Mouse (Mus musculus): ENCODE results near the gene Ttc39b.
A peak's percentile ranks its signal among the peaks of the same experiment; 100 is the strongest.
"Not testable (repeated sequence)": the region's sequence is repeated elsewhere in the genome, so short reads cannot be mapped to it uniquely, and the experiment has no call there.

The Ttc39b gene

DNA sequence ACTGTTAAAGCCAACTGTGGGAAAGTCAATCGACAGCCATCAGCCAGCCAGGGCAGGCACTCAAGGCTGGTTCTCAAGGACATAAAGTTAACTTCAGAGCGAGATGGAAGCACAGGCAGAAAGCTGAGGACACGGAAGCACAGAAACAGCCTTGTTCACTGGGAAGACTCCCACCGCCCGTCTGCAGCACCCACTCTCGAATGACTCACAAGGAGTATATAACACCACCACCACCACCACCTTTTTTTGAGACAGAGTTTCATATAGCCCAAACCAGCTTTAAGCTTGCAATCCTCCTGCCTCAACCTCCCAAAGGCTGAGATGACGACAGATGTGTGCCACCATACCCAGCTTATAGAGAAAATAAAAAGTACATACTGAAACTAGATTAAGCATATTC is 44.8 kb downstream of the Ttc39b start:
- DNase-seq (ENCODE audit: extremely low read depth, insufficient read length, low spot score): no peak

DNA sequence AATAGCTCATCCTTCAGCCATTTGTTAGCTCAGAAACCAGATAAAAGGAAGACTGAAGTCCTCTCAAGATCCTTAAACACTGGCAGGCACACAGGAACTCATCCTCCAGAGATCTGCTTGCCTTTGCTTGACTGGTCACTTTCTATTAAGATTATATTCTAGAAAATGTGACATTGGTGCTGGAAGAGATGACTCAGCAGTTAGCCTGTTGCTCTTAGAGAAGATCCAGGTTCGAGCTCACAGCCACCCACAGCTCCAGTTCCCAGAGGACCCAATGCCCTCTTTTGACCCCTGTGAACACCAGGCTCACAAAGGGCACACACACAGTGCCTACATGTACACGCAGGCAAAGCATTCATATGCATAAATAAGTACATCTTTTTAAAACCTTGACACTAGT is 49.8 kb downstream of the Ttc39b start:
- DNase-seq (ENCODE audit: extremely low read depth, insufficient read length, low spot score): no peak

DNA sequence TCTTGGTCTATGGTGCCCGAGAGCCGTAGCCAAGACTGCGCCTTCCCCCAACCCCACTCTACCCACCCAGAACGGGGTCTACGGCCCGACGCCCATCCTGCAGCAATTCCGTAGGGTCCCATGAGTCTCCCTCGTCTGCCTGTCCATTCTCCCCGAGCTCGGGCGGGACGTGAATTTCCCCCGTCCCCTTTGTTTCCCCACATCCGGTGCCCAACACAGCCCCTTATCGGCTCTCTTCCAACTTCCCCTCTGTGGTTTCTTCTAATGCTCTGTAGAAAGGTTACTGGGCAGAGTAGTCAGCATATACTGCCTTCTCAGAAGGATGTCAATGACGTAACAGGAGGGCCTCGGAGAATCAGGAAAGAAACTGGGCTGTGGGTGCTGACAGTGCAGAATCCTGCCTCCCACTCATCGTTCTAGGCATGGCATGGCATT is 50.4 kb downstream of the Ttc39b start:
- DNase-seq (ENCODE audit: extremely low read depth, insufficient read length, low spot score): no peak

DNA sequence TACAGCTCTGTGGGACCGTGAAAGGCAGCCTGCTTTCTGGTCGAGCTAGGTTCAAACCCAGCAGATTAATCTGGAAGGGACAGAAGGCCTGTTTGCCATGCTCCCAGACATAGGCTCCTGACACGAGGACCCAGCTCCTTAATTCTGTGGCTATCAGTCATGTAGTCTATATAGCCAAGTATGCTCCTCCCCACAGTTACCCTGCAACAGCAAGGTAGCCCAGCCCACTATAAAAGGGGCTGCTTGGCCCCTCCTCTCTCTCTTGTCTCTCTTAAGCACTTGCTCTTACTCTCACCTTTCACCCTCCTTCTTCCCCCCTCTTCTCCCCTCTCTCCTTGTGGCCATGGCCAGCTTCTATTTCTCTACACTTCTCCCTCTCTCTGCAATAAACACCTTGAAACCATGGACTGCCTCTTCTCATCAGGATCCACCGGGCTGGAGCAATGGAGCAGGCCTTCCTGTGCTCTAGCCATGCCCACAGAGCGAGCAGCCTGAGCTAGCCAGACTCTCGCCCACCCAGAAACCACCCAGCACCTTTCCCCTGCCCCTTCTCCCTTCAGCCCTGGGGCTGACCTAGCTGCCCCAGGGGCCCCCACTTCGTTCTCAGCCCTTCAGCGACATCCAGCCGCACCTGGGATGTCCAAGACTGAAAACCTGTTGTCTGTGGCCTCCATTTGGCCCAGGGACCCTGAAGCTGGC is 51.0 kb downstream of the Ttc39b start:
- DNase-seq (ENCODE audit: extremely low read depth, insufficient read length, low spot score): no peak

DNA sequence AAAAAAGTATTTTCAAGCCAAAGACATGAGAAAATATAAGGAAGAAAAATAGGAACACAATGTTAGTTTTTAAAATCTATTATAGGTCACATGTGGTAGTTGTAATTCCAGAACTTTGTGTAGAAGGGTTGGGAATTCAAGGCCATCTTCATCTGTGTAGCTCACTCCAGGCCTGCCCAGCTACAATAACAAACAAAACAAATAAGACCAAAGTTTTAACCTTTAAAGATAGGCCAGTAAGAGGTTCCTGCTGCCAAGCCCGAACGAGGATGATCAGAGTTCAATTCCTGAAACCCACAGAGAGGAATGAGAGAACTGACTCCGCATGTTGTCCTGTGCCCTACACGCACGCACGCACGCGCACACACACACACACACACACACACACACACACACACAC is 53.6 kb downstream of the Ttc39b start:
- no peak for DNase-seq (ENCODE audit: extremely low read depth, insufficient read length, low spot score)

DNA sequence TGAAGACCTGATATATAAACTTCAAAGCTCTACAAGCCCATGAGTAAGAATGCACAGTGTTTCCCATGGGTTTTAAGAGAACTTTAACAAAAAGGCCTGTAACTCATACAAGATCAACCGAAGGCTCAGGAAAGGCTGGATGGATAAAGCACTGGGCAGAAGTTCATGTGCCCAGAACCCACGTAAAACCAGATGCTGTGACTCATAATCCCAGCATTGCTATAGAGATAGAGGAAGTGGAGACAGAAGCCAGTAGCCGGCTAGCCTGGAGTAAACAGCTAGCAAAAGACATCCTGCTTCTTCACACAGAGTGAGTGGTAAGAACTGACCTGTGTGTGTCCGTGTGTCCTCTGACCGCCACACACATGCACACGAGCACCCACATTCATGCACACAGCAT is 54.4 kb downstream of the Ttc39b start:
- peak; percentile 39 for DNase-seq (ENCODE audit: extremely low read depth, insufficient read length, low spot score)

DNA sequence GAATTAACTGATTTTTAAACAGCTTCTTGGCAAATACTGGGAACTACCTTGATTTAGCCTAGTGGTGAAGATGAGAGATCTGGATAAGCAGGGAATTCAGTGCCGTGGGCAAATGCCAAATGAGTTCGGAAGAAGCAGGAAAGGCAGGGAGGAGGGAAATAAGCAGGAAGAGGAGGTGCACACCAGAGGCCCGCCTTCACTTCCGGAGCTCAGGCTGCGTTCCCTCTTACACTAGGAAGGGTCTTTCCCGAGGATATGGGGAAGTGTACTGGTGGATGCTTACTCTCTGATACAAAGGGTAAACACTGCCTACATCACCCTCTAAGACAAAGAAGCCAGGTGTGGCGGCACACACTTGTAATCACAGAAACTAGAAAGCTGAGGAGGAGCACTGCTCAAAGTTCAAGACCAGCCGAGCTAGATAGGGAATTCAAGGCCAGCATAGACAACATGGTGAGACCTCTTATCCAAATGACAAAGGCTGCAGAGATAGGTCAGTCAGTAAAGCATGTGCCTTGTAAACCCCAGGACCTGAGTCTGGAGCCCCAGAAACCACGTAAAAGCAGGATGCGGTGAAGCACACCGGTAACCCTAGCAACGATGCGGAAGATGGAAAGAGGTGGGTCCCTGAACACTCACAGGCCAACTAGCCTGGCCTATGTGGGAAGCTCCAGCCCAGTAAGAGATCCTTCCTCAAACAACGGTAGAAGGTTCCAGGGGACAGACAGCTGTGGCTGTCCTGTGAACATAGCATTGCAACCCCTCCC is 57.9 kb downstream of the Ttc39b start:
- no peak for DNase-seq (ENCODE audit: extremely low read depth, insufficient read length, low spot score)

DNA sequence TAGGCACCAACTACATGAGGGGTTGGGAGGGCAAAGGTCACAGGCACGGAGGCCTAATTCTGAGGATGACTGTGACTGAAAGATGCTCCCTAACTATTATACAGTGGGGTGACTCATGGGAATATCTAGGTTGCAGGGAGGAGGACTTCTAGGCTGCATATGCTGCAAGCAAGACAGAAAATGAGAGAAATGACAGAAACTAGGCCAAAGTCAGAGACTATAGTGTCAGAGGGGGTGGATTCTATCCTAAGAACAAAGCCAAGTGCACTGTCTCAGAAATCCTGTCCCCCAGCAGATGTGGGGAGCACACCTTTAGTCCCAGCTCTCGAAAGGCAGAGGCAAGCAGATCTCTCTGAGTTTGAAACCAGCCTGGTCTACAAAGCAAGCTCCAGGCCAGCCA is 59.2 kb downstream of the Ttc39b start:
- DNase-seq (ENCODE audit: extremely low read depth, insufficient read length, low spot score): no peak

DNA sequence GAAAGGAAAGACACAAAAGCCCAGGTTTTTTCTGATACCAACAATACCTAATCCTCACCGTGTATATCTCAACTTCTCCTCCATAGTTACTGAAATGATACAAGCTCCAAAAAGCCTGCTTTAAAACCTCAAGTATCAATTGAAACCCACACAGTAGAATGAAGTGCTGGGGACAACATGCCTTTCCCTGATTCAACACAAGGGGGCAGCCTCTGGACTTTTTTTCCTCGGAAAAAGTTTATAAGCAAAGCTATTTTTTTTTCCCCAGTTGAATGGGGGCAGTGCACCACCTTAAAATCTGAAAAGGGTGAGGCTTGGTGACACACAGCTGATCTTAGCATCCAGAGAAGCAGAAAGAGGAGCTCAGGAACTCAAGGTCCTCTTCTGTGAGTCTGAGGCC is 62.1 kb downstream of the Ttc39b start:
- DNase-seq (ENCODE audit: extremely low read depth, insufficient read length, low spot score): no peak

DNA sequence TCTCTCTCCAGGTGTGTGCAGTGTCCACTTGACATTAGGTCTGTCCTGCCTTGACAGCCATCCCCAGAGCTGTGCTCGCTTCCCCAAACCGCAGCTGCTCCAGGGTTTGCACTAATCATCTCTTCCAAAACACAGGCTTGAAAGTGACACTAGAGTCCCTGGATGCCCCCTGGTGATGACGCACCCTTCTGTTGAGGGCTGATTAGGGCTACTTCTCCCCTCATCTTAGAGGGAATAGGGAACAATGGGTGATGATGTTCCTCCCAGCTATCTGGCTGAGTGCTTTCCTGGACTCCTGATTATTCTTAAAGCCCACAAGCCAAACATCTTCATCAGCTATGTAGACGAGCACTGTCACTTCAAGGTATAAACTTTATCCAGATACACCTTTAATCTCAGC is 64.4 kb downstream of the Ttc39b start:
- DNase-seq (ENCODE audit: extremely low read depth, insufficient read length, low spot score): no peak

DNA sequence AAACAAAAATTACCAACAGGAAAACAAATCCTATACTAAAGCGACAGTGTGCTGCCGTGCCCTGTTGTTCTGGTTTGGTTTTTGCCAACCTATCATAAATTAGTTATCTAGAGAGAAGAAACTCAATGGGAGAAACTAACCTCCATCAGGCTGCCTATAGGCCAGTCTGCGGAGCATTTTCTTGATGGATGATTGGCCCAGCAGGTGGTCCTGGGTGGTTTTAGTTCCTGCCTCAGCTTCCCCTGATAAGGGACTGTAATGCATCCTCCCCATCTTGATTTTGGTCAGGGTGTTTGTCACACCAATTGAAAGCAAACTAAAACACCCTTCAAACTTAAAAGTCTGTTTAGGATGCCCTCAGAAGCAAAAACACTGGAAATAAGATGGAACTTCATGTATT is 65.8 kb downstream of the Ttc39b start:
- DNase-seq (ENCODE audit: extremely low read depth, insufficient read length, low spot score): no peak

DNA sequence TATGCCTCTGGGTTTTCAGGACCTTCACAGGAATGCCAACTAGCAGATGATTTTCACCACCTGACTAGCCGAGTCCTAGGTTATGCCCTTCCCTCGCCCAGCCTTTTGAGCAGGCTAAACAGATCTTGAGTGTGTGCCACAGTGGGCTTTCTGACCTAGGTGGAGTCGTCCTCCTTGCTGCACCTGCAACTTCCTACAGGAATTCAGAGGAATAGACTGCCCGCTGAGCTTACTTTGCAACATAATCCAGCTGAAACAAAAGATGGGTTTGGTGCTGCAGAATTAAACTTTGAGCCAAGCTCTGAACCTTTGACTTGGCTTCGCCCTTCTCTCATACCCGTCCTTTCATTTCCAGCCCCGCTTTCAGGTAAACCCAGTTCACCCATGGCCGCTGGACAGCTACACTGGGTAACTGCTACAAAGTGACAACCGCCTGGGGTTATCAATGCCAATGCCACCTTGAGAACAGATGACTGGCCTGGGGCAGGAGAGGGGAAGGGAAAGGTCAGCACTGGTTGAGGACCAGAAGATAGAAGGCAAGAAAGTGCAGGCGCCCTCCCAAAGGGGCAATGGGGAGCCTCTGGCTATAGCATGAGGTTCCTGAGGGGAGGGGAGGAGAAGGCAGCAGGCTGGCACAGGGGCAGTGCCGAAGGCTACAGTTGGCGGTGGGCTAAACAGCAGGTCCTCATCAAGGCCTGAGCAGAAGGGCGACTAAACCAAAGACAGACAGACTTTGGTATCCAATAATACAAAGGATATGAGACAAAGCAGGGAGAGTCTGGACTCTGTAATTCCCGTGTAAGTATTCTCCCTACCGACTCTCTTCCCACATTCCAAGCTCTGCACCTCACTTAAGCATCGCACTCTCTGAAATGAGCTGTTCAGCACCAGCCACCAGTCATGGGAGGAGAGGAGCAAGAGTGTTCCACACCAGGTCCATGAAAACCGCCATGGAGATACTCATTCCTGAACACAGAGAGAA is 66.5 kb downstream of the Ttc39b start:
- DNase-seq (ENCODE audit: extremely low read depth, insufficient read length, low spot score): no peak

DNA sequence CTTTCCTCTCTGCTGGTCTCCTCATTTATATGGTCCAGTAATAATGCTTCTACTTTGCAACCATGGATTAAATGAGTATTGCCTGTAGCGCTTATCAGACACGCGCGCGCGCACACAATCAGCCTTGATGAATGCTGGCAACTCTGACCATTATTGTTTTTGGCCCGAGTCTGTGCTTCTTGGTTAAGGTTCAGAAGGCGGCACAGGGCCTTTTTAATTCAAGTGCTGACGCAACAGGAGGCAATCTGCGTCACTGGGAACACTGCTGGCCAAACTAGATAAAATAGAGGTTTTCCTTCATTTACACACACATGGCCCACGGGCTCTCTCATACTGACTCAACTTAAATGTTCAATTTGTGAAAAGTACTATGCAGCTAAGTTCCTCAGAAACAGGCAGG is 67.3 kb downstream of the Ttc39b start:
- DNase-seq (ENCODE audit: extremely low read depth, insufficient read length, low spot score): no peak

DNA sequence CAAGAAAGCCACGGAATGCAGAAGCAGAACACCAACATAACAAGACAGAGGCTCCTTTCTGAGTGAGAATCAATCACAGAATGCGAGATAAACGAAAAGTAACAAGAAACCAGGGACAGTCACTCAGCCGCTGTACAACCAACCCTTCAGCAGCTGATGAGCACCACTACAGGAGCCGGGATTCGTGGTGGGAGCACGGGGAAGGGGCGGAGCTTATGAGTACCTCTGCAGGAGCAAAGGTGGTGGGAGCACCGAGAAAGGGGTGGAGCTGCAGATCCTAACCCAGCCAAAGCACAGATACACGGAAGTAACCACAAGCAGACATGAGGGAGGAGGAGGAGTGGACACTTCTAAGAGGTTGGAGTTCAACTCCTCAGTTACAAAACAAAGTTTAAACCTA is 69.1 kb downstream of the Ttc39b start:
- DNase-seq (ENCODE audit: extremely low read depth, insufficient read length, low spot score): no peak

DNA sequence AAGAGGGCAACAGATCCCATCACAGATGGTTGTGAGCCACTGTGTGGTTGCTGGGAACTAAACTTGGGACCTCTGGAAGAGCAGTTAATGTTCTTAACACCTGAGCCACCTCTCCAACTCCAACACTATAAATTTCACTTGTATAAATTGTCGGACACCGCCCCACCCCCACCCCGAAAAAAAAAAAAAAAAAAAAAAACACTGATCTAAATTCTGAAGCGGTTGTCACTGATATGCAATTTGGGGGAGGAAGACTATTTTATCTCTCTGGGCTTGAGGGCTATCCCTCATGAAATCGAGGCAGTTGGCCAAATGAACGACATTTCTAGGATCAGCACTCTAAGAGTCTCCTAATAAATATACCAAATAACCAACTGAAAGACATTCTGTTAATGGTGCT is 70.4 kb downstream of the Ttc39b start:
- no peak for DNase-seq (ENCODE audit: extremely low read depth, insufficient read length, low spot score)

DNA sequence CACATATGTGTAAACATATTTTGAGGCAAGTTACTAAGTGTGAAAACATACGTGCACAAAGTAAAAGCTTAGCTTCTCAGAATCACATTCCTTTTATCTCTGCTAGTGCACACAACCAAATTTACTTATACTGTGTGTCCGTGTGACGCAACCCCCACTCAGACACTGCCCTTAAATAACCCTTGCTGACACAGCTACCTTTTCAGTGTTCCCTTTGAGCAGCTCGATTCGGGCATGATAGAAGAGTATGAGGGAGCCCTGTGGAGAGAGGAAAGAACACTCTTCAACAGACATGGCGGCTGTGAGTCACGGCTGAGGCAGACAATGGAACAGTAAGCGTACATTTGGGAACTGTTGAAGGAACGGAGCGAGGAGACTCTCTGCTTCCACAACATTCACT is 80.3 kb downstream of the Ttc39b start:
- no peak for DNase-seq (ENCODE audit: extremely low read depth, insufficient read length, low spot score)

DNA sequence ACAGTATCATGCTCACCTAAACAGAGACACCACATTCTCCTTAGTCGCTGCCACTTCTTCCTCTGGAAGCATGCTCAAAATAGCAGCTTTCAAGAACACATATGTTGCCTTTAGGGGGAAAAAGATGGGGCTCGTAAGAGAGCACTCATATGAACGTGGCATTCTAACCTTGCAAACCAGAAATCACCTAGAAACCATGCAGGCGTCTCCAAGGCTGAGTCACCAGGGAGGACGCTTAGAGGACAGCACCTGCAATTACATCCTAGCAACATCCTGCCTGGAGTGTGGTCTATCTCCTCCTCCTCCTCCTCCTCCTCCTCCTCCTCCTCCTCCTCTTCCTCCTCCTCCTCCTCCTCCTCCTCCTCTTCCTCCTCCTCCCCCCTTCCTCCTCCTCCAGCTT is 82.4 kb downstream of the Ttc39b start:
- no peak for DNase-seq (ENCODE audit: extremely low read depth, insufficient read length, low spot score)

DNA sequence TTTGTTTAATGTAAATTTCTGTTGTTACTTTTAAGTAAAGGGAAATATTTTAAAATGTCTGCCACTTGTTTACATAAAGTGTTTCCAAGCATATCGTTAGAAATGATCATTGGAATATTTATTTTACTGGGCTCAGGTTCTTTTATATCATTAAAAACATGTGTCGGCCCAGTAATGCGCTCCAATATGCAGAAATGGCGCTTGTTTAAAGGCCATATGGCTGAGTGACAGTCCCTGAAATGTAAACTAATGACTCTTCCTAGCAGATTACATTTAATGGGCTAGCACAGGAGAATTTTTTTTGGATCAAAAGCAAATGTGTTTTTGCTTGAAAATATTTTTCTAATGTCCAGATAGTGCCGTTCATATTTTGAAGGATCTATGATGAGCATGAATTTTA is 86.4 kb downstream of the Ttc39b start:
- DNase-seq (ENCODE audit: extremely low read depth, insufficient read length, low spot score): no peak

DNA sequence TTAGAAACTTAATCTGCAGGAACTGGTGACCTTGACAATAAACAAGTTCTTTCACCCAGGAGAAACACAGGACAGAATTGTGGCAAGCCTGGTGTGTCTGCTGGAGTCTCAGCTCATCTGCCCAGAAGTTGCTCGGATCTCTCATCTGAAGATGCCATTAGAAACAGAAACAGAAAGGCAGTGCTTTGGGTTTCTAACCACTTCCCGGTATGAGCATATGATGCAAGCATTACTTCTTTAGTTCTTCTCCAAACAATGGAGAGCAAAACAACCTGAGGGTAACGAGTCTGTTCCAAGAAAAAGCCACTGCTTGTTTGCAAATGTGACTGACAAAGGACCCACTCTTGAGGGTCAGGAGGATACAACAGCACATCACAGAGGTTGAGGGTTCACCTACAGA is 88.8 kb downstream of the Ttc39b start:
- not testable (repeated sequence) for DNase-seq (ENCODE audit: extremely low read depth, insufficient read length, low spot score)

DNA sequence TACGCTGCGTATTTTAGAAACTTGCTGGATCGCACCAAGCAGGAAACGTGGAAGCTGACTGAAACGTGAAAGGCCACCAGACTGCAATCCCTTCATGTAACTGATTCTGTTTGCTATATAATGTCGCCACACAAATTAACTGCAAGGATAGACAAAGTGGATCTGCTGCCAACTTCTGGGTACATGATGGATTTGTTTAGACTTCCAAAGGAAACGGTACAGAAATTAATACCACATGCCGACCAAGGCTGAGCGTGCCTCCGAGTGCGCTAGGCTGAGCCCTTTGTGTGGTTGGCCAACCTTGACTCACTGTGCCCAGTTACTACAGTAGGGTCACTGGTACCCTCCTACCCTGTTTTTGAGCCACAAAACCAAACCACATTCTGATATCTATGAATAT is 89.3 kb downstream of the Ttc39b start:
- DNase-seq (ENCODE audit: extremely low read depth, insufficient read length, low spot score): no peak

DNA sequence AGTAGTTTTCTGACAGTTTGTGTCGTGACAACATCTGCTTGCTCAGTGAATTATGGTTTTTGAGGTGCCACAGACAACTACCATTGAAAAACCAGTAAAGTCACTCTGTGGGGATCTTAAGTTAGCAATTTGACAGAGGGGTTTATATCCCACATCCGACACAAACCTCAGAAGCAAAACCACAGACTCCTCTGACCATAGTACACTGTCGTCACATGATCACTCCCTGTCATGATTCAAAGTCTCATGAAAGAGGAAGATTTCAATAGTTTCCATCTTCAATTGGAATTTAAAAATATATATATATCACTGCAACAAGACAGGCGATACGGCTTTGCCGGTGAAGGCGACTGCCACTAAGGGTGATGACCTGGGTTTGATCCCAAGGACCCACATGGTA is 89.9 kb downstream of the Ttc39b start:
- no peak for DNase-seq (ENCODE audit: extremely low read depth, insufficient read length, low spot score)

Data from 3134 (cell line).